Mouse (Mus musculus) MEL (cell line): ENCODE measurements at regions not wholly inside any gene's neighbourhood (a gene's known extent, or its start where the extent isn't known, plus 50 kb on each side); places are given as distances from the start of the nearest gene placed in this dataset.

Experiments used
- DNase-seq: peaks from one replicate; pipeline ENCODE4 v3.0.0; 2011; ENCODE audit warnings: low read depth, low spot score
- H3K27ac ChIP-seq: 2 replicates; pipeline ENCODE4 v1.5.1; 2012; ENCODE audit warnings: low read depth, mild to moderate bottlenecking, control low read depth, low read length, moderate library complexity; ENCODE audit not compliant: control insufficient read depth
- H3K27me3 ChIP-seq, 2 experiments: fragments of 150-350 bp in 1 of 2; sonication (generic) in 1 of 2; 2 replicates each; pipeline ENCODE4 v1.6.1; 2012; ENCODE audit warnings: low read length in 2 of 2, mild to moderate bottlenecking in 2 of 2, improper control_type of control experiment in 1 of 2, moderate library complexity in 1 of 2; ENCODE audit not compliant: insufficient read depth in 2 of 2, control insufficient read depth in 1 of 2
- H3K36me3 ChIP-seq, 2 experiments: 2 replicates each; pipeline ENCODE4 v1.6.1; 2012 to 2014; ENCODE audit warnings: low read length in 2 of 2, improper control_type of control experiment in 1 of 2, inconsistent platforms in 1 of 2, mild to moderate bottlenecking in 1 of 2; ENCODE audit not compliant: insufficient read depth in 2 of 2, control insufficient read depth in 1 of 2
- H3K4me1 ChIP-seq, 2 experiments: fragments of 150-350 bp in 1 of 2; sonication (generic) in 1 of 2; 2 replicates each; pipeline ENCODE4 v1.6.1; 2012; ENCODE audit warnings: low read length in 2 of 2, improper control_type of control experiment in 1 of 2, mild to moderate bottlenecking in 1 of 2; ENCODE audit not compliant: insufficient read depth in 2 of 2, control insufficient read depth in 1 of 2
- H3K4me3 ChIP-seq, 2 experiments: fragments of 150-350 bp in 1 of 2; sonication (generic) in 1 of 2; 2 replicates each; pipeline ENCODE4 v1.5.1; 2012; ENCODE audit warnings: low read depth in 2 of 2, low read length in 2 of 2, mild to moderate bottlenecking in 2 of 2, moderate library complexity in 2 of 2, control low read depth in 1 of 2, improper control_type of control experiment in 1 of 2; ENCODE audit not compliant: control insufficient read depth in 1 of 2, insufficient read depth in 1 of 2
- H3K79me2 ChIP-seq: 2 replicates; pipeline ENCODE4 v1.6.1; 2012; ENCODE audit warnings: mild to moderate bottlenecking, low read length, moderate library complexity; ENCODE audit not compliant: control insufficient read depth, poor library complexity, insufficient read depth
- H3K9ac ChIP-seq: 2 replicates; pipeline ENCODE4 v1.6.1; 2012; ENCODE audit warnings: low read depth, mild to moderate bottlenecking, control low read depth, low read length, moderate library complexity; ENCODE audit not compliant: control insufficient read depth, poor library complexity, severe bottlenecking
- H3K9me3 ChIP-seq: fragments of 150-350 bp; sonication (generic); replicated peaks from 2 replicates; pipeline ENCODE4 v1.6.1; 2012; ENCODE audit warnings: mild to moderate bottlenecking, low read length, improper control_type of control experiment, moderate library complexity; ENCODE audit not compliant: insufficient read depth
- CHD2 ChIP-seq: IDR thresholded peaks from 2 replicates; pipeline ENCODE4 v1.6.1; 2011; ENCODE audit warnings: low read length, improper control_type of control experiment
- CTCF ChIP-seq, 3 experiments: IDR thresholded peaks in 2 of 3; conservative IDR thresholded peaks in 1 of 3; 2 replicates each; pipeline ENCODE4 v1.5.1; 2011 to 2012; ENCODE audit warnings: low read length in 3 of 3, low read depth in 2 of 3, mild to moderate bottlenecking in 2 of 3, improper control_type of control experiment in 1 of 3, inconsistent platforms in 1 of 3, mixed read lengths in 1 of 3, moderate library complexity in 1 of 3; ENCODE audit not compliant: control insufficient read depth in 1 of 3, insufficient read depth in 1 of 3, poor library complexity in 1 of 3, severe bottlenecking in 1 of 3
- E2F4 ChIP-seq: IDR thresholded peaks from 2 replicates; pipeline ENCODE4 v1.6.1; 2011; ENCODE audit warnings: low read depth, low read length, improper control_type of control experiment, borderline replicate concordance
- ELF1 ChIP-seq: IDR thresholded peaks from 2 replicates; pipeline ENCODE4 v1.6.1; 2014; ENCODE audit warnings: low read depth, mild to moderate bottlenecking, inconsistent platforms, low read length, improper control_type of control experiment, moderate library complexity
- EP300 ChIP-seq, 2 experiments: IDR thresholded peaks; 2 replicates each; pipeline ENCODE4 v1.6.1; 2011; ENCODE audit warnings: improper control_type of control experiment in 2 of 2, low read length in 2 of 2, low read depth in 1 of 2, mild to moderate bottlenecking in 1 of 2
- ETS1 ChIP-seq: IDR thresholded peaks from 2 replicates; pipeline ENCODE4 v1.6.1; 2012; ENCODE audit warnings: low read depth, mild to moderate bottlenecking, inconsistent platforms, low read length, improper control_type of control experiment, moderate library complexity
- GABPA ChIP-seq: IDR thresholded peaks from 2 replicates; pipeline ENCODE4 v1.6.1; 2012; ENCODE audit warnings: low read depth, mild to moderate bottlenecking, inconsistent platforms, low read length, improper control_type of control experiment, moderate library complexity
- GATA1 ChIP-seq: IDR thresholded peaks from 2 replicates; pipeline ENCODE4 v1.6.1; 2011; ENCODE audit warnings: low read depth, low read length, improper control_type of control experiment
- HCFC1 ChIP-seq: IDR thresholded peaks from 2 replicates; pipeline ENCODE4 v1.6.1; 2012; ENCODE audit warnings: low read depth, mild to moderate bottlenecking, inconsistent platforms, low read length, improper control_type of control experiment, moderate library complexity
- JUND ChIP-seq: IDR thresholded peaks from 2 replicates; pipeline ENCODE4 v1.6.1; 2011; ENCODE audit warnings: low read depth, mild to moderate bottlenecking, improper control_type of control experiment, low read length
- KAT2A ChIP-seq: conservative IDR thresholded peaks from 2 replicates; pipeline ENCODE4 v1.6.1; 2012; ENCODE audit warnings: low read depth, low read length, improper control_type of control experiment, inconsistent platforms
- MAX ChIP-seq: IDR thresholded peaks from 2 replicates; pipeline ENCODE4 v1.6.1; 2011; ENCODE audit warnings: low read length, improper control_type of control experiment
- MAZ ChIP-seq: IDR thresholded peaks from 2 replicates; pipeline ENCODE4 v1.6.1; 2012; ENCODE audit warnings: low read depth, mild to moderate bottlenecking, inconsistent platforms, low read length, improper control_type of control experiment
- MEF2A ChIP-seq: IDR thresholded peaks from 2 replicates; pipeline ENCODE4 v1.6.1; 2014; ENCODE audit warnings: low read depth, mild to moderate bottlenecking, inconsistent platforms, low read length, improper control_type of control experiment; ENCODE audit not compliant: poor library complexity, insufficient replicate concordance, severe bottlenecking; ENCODE audit errors: extremely low read depth
- MXI1 ChIP-seq: IDR thresholded peaks from 2 replicates; pipeline ENCODE4 v1.6.1; 2011; ENCODE audit warnings: mild to moderate bottlenecking, low read depth, low read length, improper control_type of control experiment
- MYB ChIP-seq: IDR thresholded peaks from 2 replicates; pipeline ENCODE4 v1.6.1; 2011; ENCODE audit warnings: mild to moderate bottlenecking, low read depth, low read length, improper control_type of control experiment
- MYC ChIP-seq: IDR thresholded peaks from 2 replicates; pipeline ENCODE4 v1.6.1; 2011; ENCODE audit warnings: low read depth, mild to moderate bottlenecking, low read length, improper control_type of control experiment, moderate library complexity
- NELFE ChIP-seq: IDR thresholded peaks from 2 replicates; pipeline ENCODE4 v1.6.1; 2011; ENCODE audit warnings: low read depth, low read length, improper control_type of control experiment
- NRF1 ChIP-seq: IDR thresholded peaks from 2 replicates; pipeline ENCODE4 v1.6.1; 2014; ENCODE audit warnings: low read depth, mild to moderate bottlenecking, inconsistent platforms, low read length, improper control_type of control experiment, moderate library complexity; ENCODE audit not compliant: poor library complexity, insufficient read depth, severe bottlenecking
- POLR2A ChIP-seq, 2 experiments: IDR thresholded peaks; 2 replicates each; pipeline ENCODE4 v1.6.1; 2011 to 2012; ENCODE audit warnings: low read length in 2 of 2, mild to moderate bottlenecking in 2 of 2, control low read depth in 1 of 2, improper control_type of control experiment in 1 of 2, low read depth in 1 of 2, moderate library complexity in 1 of 2; ENCODE audit not compliant: control insufficient read depth in 1 of 2, insufficient read depth in 1 of 2, poor library complexity in 1 of 2
- POLR2AphosphoS2 ChIP-seq: IDR thresholded peaks from 2 replicates; pipeline ENCODE4 v1.6.1; 2011; ENCODE audit warnings: low read length, improper control_type of control experiment
- POLR2AphosphoS5 ChIP-seq: IDR thresholded peaks from 2 replicates; pipeline ENCODE4 v1.6.1; 2012; ENCODE audit warnings: low read depth, borderline replicate concordance, mild to moderate bottlenecking, inconsistent platforms, low read length, moderate library complexity, mixed read lengths
- RAD21 ChIP-seq: IDR thresholded peaks from 2 replicates; pipeline ENCODE4 v1.6.1; 2011; ENCODE audit warnings: mild to moderate bottlenecking, low read depth, low read length, improper control_type of control experiment
- RCOR1 ChIP-seq: IDR thresholded peaks from 2 replicates; pipeline ENCODE4 v1.6.1; 2012; ENCODE audit warnings: low read depth, mild to moderate bottlenecking, inconsistent platforms, low read length, improper control_type of control experiment
- SIN3A ChIP-seq: IDR thresholded peaks from 2 replicates; pipeline ENCODE4 v1.6.1; 2012; ENCODE audit warnings: low read length, improper control_type of control experiment, inconsistent platforms
- SMC3 ChIP-seq: IDR thresholded peaks from 2 replicates; pipeline ENCODE4 v1.6.1; 2011; ENCODE audit warnings: low read depth, low read length, improper control_type of control experiment
- TAL1 ChIP-seq: IDR thresholded peaks from 2 replicates; pipeline ENCODE4 v1.6.1; 2012; ENCODE audit warnings: mild to moderate bottlenecking, inconsistent platforms, low read length, moderate library complexity, mixed read lengths
- TBP ChIP-seq: IDR thresholded peaks from 2 replicates; pipeline ENCODE4 v1.8.0; 2011; ENCODE audit warnings: low read depth, low read length, improper control_type of control experiment
- TCF12 ChIP-seq: IDR thresholded peaks from 2 replicates; pipeline ENCODE4 v1.6.1; 2014; ENCODE audit warnings: low read depth, mild to moderate bottlenecking, inconsistent platforms, low read length, improper control_type of control experiment, moderate library complexity
- UBTF ChIP-seq: IDR thresholded peaks from 2 replicates; pipeline ENCODE4 v1.6.1; 2012; ENCODE audit warnings: low read depth, mild to moderate bottlenecking, inconsistent platforms, low read length, improper control_type of control experiment, moderate library complexity, borderline replicate concordance; ENCODE audit not compliant: insufficient read depth
- ZMIZ1 ChIP-seq: IDR thresholded peaks from 2 replicates; pipeline ENCODE4 v1.6.1; 2012; ENCODE audit warnings: low read depth, mild to moderate bottlenecking, inconsistent platforms, low read length, improper control_type of control experiment, moderate library complexity
- ZNF384 ChIP-seq: IDR thresholded peaks from 2 replicates; pipeline ENCODE4 v1.6.1; 2012; ENCODE audit warnings: low read depth, mild to moderate bottlenecking, inconsistent platforms, low read length, improper control_type of control experiment

GRCm38 (mm10) chr16:49986954-49987353 lies 186.6 kb downstream of the Cd47 start:
- Histone ChIP-seq H3K27ac (peak overlapping the region; percentile 93), H3K9ac (peak overlapping the region; percentile 27), H3K9me3 (no peaks in the 10 kb centered on the region), H3K79me2 (no peaks in the 10 kb centered on the region), H3K36me3 (peaks cover 0 to 26% of the 10 kb centered on the region in 2 experiments; a peak in 2 of 4 replicates), H3K4me3 (peak overlapping the region in 1 of 2 experiments; percentile 3; a peak in 1 of 4 replicates), H3K27me3 (no peaks in the 10 kb centered on the region), H3K4me1 (peaks cover 12 to 20% of the 10 kb centered on the region in 2 experiments)
- TF ChIP-seq ZNF384 (no peak), TBP (peak; percentile 77), UBTF (no peak), POLR2AphosphoS5 (no peak), SIN3A (peak; percentile 90), E2F4 (no peak), CTCF (IDR thresholded peaks at IDR 0.05 in 2 of 3, conservative IDR thresholded peaks at IDR 0.05 in 1 of 3; ENCODE audit: control insufficient read depth in 1 of 3, insufficient read depth in 1 of 3, low read depth in 2 of 3, low read length in 3 of 3, poor library complexity in 1 of 3, severe bottlenecking in 1 of 3) (no peak), ZMIZ1 (no peak), MYB (peak; percentile 98), GABPA (no peak), ETS1 (peak; percentile 95), EP300 (IDR thresholded peaks at IDR 0.05; ENCODE audit: low read depth in 1 of 2, low read length in 2 of 2) (peak; percentile 99 to 100), RAD21 (no peak; the same call in 1 of the 2 replicates), MAX (peak; percentile 71), RCOR1 (peak; percentile 91), CHD2 (peak; percentile 47), POLR2A (IDR thresholded peaks at IDR 0.05; ENCODE audit: control insufficient read depth in 1 of 2, insufficient read depth in 1 of 2, low read depth in 1 of 2, low read length in 2 of 2, poor library complexity in 1 of 2) (peak in 1 of 2 experiments; percentile 56; a peak in 2 of 4 replicates), KAT2A (no peak), MYC (peak; percentile 76), MAZ (0 out of 2 replicates have a peak, but pooled peaks have one; percentile 33), HCFC1 (0 out of 2 replicates have a peak, but pooled peaks have one; percentile 52), ELF1 (peak; percentile 63), SMC3 (0 out of 2 replicates have a peak, but pooled peaks have one; percentile 5), TCF12 (peak; percentile 90), POLR2AphosphoS2 (no peak), MXI1 (0 out of 2 replicates have a peak, but pooled peaks have one; percentile 51), MEF2A (no peak), NRF1 (no peak), NELFE (no peak), JUND (peak; percentile 90; the same call in 1 of the 2 replicates), GATA1 (peak; percentile 90), TAL1 (peak; percentile 54)
- peak; percentile 96 for DNase-seq
